Mouse (Mus musculus): ENCODE measurements around the gene Gabbr2. TPM values are rescaled to one million over a fixed set of nuclear protein-coding genes. Genes with fewer than 3 reads are reported as not detected.

Gabbr2 gene
- polyA plus RNA-seq, 1 experiment from 2014 or later = 0.27 TPM

Other genes starting within 250 kb of the Gabbr2 start
- gene Anks6, start 65.6 kb upstream of the Gabbr2 start, polyA plus RNA-seq (2014; fragmentation: Nextera tagmentation; extraction: Ambion mirVana) = 4.3 and 4.4 TPM in 2 replicates
- 12.1 and 12.4 TPM in 2 replicates for gene Galnt12, start 100.0 kb upstream of the Gabbr2 start, polyA plus RNA-seq (2014; fragmentation: Nextera tagmentation; extraction: Ambion mirVana)
- 6.6 and 7.0 TPM in 2 replicates for gene Col15a1, start 216.3 kb upstream of the Gabbr2 start, polyA plus RNA-seq (2014; fragmentation: Nextera tagmentation; extraction: Ambion mirVana)

All from forebrain, embryonic 11.5 days (tissue).